Mouse (Mus musculus): ENCODE measurements around the gene Flot1.

GRCm38 (mm10) chr17:35870884-35871696 lies 48.1 kb downstream of the Flot1 start:
- TF ChIP-seq CTCF (conservative IDR thresholded peaks at IDR 0.05; ENCODE audit: low read length) = peak; percentile 85
- no peak for TF ChIP-seq NANOG (IDR thresholded peaks at IDR 0.05; ENCODE audit: borderline replicate concordance, low read length)

Data from E14TG2a.4 (cell line).